Mouse (Mus musculus) kidney, embryonic 16.5 days (tissue): ENCODE results near the gene Exoc6. TPM values are rescaled to one million over a fixed set of nuclear protein-coding genes. Genes with fewer than 3 reads are reported as not detected.

ENCODE experiments used
- ATAC-seq: fragments of 200-750 bp; cut with Nextera tagmentation; 2 replicates; pipeline ENCODE4 v1.8.0; 2017; ENCODE audit warnings: moderate TSS enrichment; ENCODE audit not compliant: low FRiP score, low TSS enrichment
- H3K27ac ChIP-seq: fragments of 300-500 bp; sonication (generic); 2 replicates; pipeline ENCODE4 v1.5.1; 2014; ENCODE audit warnings: low read length
- H3K27me3 ChIP-seq: fragments of 300-500 bp; sonication (generic); 2 replicates; pipeline ENCODE4 v1.6.1; 2014; ENCODE audit warnings: low read length, control low read depth, mixed read lengths; ENCODE audit not compliant: insufficient read depth
- H3K36me3 ChIP-seq: fragments of 300-500 bp; sonication (generic); 2 replicates; pipeline ENCODE4 v1.6.1; 2014; ENCODE audit warnings: low read length, control low read depth, mixed read lengths; ENCODE audit not compliant: insufficient read depth
- H3K4me1 ChIP-seq: fragments of 300-500 bp; sonication (generic); 2 replicates; pipeline ENCODE4 v1.6.1; 2014; ENCODE audit warnings: low read length, control low read depth, mixed read lengths; ENCODE audit not compliant: insufficient read depth
- H3K4me2 ChIP-seq: fragments of 300-500 bp; sonication (generic); replicated peaks from 2 replicates; pipeline ENCODE4 v1.6.1; 2014; ENCODE audit warnings: low read depth, low read length
- H3K4me3 ChIP-seq: fragments of 300-500 bp; sonication (generic); 2 replicates; pipeline ENCODE4 v1.5.1; 2014; ENCODE audit warnings: mild to moderate bottlenecking, low read length
- H3K9ac ChIP-seq: fragments of 300-500 bp; sonication (generic); replicated peaks from 2 replicates; pipeline ENCODE4 v1.6.1; 2014; ENCODE audit warnings: low read length
- H3K9me3 ChIP-seq: fragments of 300-500 bp; sonication (generic); 2 replicates; pipeline ENCODE4 v1.6.1; 2016; ENCODE audit warnings: low read length, control low read depth
- WGBS: fragments of 180-500 bp; shearing (Covaris S2); extraction: QIAGEN DNeasy Blood & Tissue Kit; methylation state at CpG from one replicate; pipeline ENCODE4 v1.1.7; 2014; 5-methylcytosine and 5-hydroxymethylcytosine counted together
- polyA plus RNA-seq: library from polyadenylated mRNA; unstranded; fragments of >200 nt; fragmentation: Nextera tagmentation; extraction: Ambion mirVana; gene quantifications from 2 replicates; pipeline ENCODE4 v1.2.1, GENCODE M21; 2015

Gene Exoc6
- polyA plus RNA-seq, 1 experiment from 2014 or later = 26.9 TPM

- Histone ChIP-seq H3K9me3 (no peaks in the 10 kb centered on the region), H3K4me1 (peaks cover 17% of the 10 kb centered on the region), H3K9ac (no peak overlapping the region), H3K27ac (no peak overlapping the region), H3K4me2 (no peak overlapping the region), H3K36me3 (no peaks in the 10 kb centered on the region), H3K27me3 (peaks cover 58% of the 10 kb centered on the region), H3K4me3 (no peak overlapping the region)
- 56% methylated on average over 21 of the region's 21 CpGs for WGBS
- ATAC-seq = no peak
Measured at GRCm38 (mm10) chr19:37702377-37703076, 152.3 kb downstream of the Exoc6 start.

DNA sequence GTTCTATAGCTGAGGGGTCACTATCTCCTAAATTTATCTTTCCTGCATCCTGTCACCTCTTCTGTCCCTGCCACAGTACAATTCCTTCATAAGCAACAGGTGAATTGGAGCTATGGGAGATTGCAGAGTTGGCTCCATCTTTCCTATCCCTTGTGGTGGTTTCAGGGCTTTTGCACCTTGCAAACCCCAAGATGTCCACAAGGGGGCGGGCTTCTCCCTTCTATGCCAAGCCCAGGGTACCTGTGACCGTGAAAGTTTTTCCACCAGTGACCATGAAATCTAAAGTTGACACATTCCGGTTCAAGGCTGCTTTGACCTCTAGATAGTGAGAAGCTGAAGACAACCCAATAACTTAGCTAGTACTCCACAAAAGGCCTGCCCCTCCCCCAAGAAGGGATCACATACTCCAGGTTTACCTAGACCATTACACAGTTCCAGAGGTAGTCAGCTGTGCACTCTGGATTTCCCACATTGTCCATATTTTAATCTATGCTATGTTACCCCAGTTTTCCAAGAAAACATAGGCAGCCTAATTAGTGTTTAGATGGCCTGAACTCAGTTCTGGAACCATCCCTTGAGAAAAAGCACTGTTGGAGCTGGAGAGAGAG, 153.8 kb downstream of the Exoc6 start:
- no peak overlapping the region for H3K4me2 ChIP-seq
- peaks cover 43% of the 10 kb centered on the region for H3K27me3 ChIP-seq
- no peaks in the 10 kb centered on the region for H3K36me3 ChIP-seq
- no peaks in the 10 kb centered on the region for H3K9me3 ChIP-seq
- H3K27ac ChIP-seq = no peak overlapping the region
- peaks cover 2% of the 10 kb centered on the region for H3K4me1 ChIP-seq
- no peak overlapping the region for H3K9ac ChIP-seq
- peak; percentile 67; the same call in 1 of the 2 replicates for ATAC-seq
- WGBS = 4% methylated on average over 3 of the region's 3 CpGs
- H3K4me3 ChIP-seq = no peak overlapping the region

DNA sequence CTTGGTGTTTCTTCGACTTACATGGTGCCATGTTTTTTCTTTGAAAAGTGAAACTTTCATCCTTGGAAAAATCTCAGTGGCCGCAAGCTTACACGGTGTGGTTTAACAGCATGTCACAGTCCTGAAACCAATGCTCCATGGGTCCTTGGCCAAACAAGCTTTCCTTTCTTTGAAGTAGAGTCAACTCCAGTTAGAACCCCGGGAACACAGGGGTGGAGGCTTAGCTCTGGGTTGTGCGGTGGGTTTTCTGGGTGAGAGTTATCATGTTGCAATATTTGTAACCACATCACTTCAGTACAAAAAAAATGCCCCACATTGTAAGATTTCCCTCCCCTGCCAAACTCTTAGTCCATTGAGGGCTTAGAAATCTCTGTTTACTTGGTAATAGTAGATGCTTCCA, 155.5 kb downstream of the Exoc6 start:
- Histone ChIP-seq H3K27ac (no peak overlapping the region), H3K4me3 (no peak overlapping the region), H3K4me1 (no peaks in the 10 kb centered on the region), H3K4me2 (no peak overlapping the region), H3K9me3 (no peaks in the 10 kb centered on the region), H3K9ac (no peak overlapping the region), H3K36me3 (no peaks in the 10 kb centered on the region), H3K27me3 (peaks cover 26% of the 10 kb centered on the region)
- ATAC-seq = no peak
- 81% methylated on average over 5 of the region's 5 CpGs for WGBS

GRCm38 (mm10) chr19:37714681-37715080, 164.5 kb downstream of the Exoc6 start:
- H3K9me3 ChIP-seq = no peaks in the 10 kb centered on the region
- ATAC-seq = no peak
- H3K4me3 ChIP-seq = no peak overlapping the region
- H3K4me2 ChIP-seq = no peak overlapping the region
- H3K9ac ChIP-seq = no peak overlapping the region
- WGBS = 74% methylated on average over 10 of the region's 10 CpGs
- no peak overlapping the region for H3K27ac ChIP-seq
- H3K4me1 ChIP-seq = no peaks in the 10 kb centered on the region
- no peaks in the 10 kb centered on the region for H3K27me3 ChIP-seq
- H3K36me3 ChIP-seq = no peaks in the 10 kb centered on the region

DNA sequence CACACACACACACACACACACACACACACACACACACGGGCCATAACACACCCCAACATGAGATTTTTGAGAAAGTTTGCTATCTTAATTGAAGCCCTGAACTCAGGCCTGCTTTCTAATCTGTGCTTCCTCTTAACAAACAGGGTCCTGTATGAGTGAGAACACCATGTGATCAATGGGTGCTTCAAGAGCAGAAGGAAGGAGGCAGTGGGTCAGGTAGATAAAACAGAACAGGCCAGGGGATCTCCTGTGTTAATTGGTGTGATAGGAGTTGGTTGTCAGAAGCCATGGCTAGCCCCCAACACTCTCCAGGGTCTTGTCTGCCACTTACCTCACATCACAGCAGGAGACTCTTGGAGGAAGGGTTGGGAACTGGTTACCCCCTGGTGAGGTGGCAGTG, 165.8 kb downstream of the Exoc6 start:
- no peak overlapping the region for H3K27ac ChIP-seq
- H3K27me3 ChIP-seq = no peaks in the 10 kb centered on the region
- ATAC-seq = no peak
- H3K9me3 ChIP-seq = no peaks in the 10 kb centered on the region
- H3K4me3 ChIP-seq = no peak overlapping the region
- no peaks in the 10 kb centered on the region for H3K4me1 ChIP-seq
- no peak overlapping the region for H3K9ac ChIP-seq
- H3K4me2 ChIP-seq = no peak overlapping the region
- H3K36me3 ChIP-seq = no peaks in the 10 kb centered on the region
- 67% methylated on average over 1 of the region's 1 CpGs for WGBS

DNA sequence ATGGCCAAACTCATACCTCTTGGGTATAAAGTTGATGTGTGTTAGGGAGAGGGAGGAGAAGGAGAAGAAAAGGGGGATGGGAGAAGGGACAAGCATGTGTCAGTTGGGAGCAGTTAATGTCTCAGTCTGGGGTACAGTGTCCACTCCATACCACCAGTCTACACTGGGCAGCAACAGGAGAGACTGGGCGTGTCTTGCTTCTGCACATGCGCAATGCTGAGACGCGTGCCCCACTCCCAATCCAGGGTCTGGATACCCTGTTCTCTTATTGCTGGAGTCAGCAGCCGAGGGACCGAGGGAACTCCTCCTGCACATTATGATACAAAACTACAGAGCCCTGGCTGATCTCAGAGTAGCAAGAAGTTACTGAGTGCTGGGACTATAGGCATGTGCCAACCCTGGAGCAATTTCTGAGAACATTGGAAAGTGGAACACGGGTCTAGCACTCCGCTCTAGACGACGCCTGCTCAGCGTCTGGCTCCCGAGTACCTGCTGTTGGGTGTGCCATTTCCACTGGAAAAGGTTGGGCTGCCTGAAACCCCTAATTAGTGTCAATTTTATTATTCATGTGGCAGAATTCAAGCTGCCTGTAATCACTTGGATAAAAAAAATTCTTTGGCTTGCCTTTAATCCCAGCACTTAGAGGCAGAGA, 166.4 kb downstream of the Exoc6 start:
- H3K4me1 ChIP-seq = no peaks in the 10 kb centered on the region
- no peaks in the 10 kb centered on the region for H3K36me3 ChIP-seq
- H3K4me2 ChIP-seq = no peak overlapping the region
- H3K9ac ChIP-seq = no peak overlapping the region
- H3K4me3 ChIP-seq = no peak overlapping the region
- H3K27ac ChIP-seq = no peak overlapping the region
- no peak for ATAC-seq
- H3K9me3 ChIP-seq = no peaks in the 10 kb centered on the region
- 86% methylated on average over 12 of the region's 12 CpGs for WGBS
- no peaks in the 10 kb centered on the region for H3K27me3 ChIP-seq

DNA sequence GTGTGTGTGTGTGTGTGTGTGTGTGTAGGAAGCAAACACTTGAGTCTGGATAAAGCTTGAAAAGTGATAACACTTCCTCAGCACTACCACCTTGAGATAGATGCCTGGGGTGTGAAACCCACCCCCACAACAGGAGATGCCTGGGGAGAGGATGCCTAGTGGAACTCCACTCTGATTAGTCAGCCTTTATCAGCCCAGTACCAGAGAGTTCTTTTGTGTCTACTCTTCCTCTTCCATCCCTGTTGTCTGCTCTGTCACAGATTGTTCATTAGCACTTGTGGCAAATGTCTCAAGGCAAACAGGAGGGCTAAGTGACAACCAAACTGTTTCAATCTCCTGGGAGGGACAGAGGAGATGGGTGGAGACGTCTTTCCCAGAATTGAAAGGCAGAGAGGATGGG, 168.9 kb downstream of the Exoc6 start:
- H3K27ac ChIP-seq = no peak overlapping the region
- ATAC-seq = no peak
- H3K4me3 ChIP-seq = no peak overlapping the region
- H3K36me3 ChIP-seq = no peaks in the 10 kb centered on the region
- H3K4me1 ChIP-seq = no peaks in the 10 kb centered on the region
- H3K9me3 ChIP-seq = no peaks in the 10 kb centered on the region
- no peaks in the 10 kb centered on the region for H3K27me3 ChIP-seq
- WGBS = 29% methylated on average over 1 of the region's 1 CpGs
- no peak overlapping the region for H3K9ac ChIP-seq
- H3K4me2 ChIP-seq = no peak overlapping the region

DNA sequence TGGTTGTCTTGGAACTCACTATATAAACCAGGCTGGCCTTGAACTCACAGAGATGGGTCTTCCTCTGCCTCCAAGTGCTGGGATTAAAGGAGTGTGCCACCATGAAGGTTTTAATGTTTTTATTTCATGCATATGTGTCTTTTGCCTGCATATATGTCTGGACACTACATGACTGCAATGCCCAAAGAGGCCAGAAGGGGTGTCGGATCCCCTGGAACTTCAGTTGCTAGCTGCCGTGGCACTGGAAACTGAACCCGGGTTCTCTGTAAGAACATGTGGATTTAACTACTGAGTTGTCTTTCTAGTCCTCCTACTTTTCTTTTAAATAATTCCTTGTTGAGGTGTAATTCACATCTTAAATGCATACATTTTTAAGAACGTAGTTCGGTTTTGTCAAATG, 174.4 kb downstream of the Exoc6 start:
- no peaks in the 10 kb centered on the region for H3K9me3 ChIP-seq
- H3K4me3 ChIP-seq = no peak overlapping the region
- H3K4me1 ChIP-seq = no peaks in the 10 kb centered on the region
- no peak overlapping the region for H3K27ac ChIP-seq
- H3K36me3 ChIP-seq = no peaks in the 10 kb centered on the region
- no peak overlapping the region for H3K9ac ChIP-seq
- H3K4me2 ChIP-seq = no peak overlapping the region
- WGBS = 98% methylated on average over 5 of the region's 5 CpGs
- H3K27me3 ChIP-seq = no peaks in the 10 kb centered on the region
- no peak for ATAC-seq

- H3K4me3 ChIP-seq = no peak overlapping the region
- H3K27ac ChIP-seq = no peak overlapping the region
- 90% methylated on average over 7 of the region's 7 CpGs for WGBS
- H3K36me3 ChIP-seq = no peaks in the 10 kb centered on the region
- no peak for ATAC-seq
- H3K9me3 ChIP-seq = no peaks in the 10 kb centered on the region
- no peak overlapping the region for H3K9ac ChIP-seq
- no peaks in the 10 kb centered on the region for H3K4me1 ChIP-seq
- no peak overlapping the region for H3K4me2 ChIP-seq
- H3K27me3 ChIP-seq = no peaks in the 10 kb centered on the region
Measured at GRCm38 (mm10) chr19:37726585-37726984, 176.4 kb downstream of the Exoc6 start.

DNA sequence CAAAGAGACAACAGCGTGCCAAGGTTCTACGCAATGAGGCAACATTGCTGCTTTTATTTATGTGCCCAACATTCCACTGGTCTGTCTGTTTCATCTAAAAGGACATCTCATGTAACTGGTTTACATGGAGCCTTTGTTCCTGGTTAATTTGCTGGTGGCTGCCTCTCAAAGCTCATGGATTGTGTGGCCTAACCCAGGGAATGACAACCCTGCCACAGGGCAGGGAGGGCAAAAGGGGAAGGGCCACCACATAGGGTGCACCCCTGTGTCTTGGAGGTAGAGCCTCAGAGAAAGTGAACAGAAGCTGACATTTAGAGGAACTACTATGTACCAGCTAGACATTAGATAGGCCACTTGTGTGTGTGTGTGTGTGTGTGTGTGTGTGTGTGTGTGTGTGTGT, 177.1 kb downstream of the Exoc6 start:
- Histone ChIP-seq H3K27me3 (no peaks in the 10 kb centered on the region), H3K4me1 (no peaks in the 10 kb centered on the region), H3K9ac (no peak overlapping the region), H3K4me2 (no peak overlapping the region), H3K36me3 (no peaks in the 10 kb centered on the region), H3K4me3 (no peak overlapping the region), H3K27ac (no peak overlapping the region), H3K9me3 (no peaks in the 10 kb centered on the region)
- no peak for ATAC-seq
- 98% methylated on average over 2 of the region's 2 CpGs for WGBS
